Mouse (Mus musculus) thymus, postnatal 14 days (tissue): Measurements from ENCODE around the gene Itgb3.
A peak's percentile ranks its signal among the peaks of the same experiment; 100 is the strongest.

Source experiments
- DNase-seq: peaks from one replicate; pipeline ENCODE4 v3.0.0; 2021

Gene Itgb3

GRCm38 (mm10) chr11:104661531-104662205 lies 53.9 kb downstream of the Itgb3 start:
- peak; percentile 60 for DNase-seq

GRCm38 (mm10) chr11:104662573-104662972 lies 54.8 kb downstream of the Itgb3 start:
- no peak for DNase-seq

GRCm38 (mm10) chr11:104663241-104663877 lies 55.6 kb downstream of the Itgb3 start:
- no peak for DNase-seq

- peak; percentile 27 for DNase-seq
Observed at GRCm38 (mm10) chr11:104663878-104664261, 56.1 kb downstream of the Itgb3 start.

GRCm38 (mm10) chr11:104664441-104664840 lies 56.6 kb downstream of the Itgb3 start:
- no peak for DNase-seq

GRCm38 (mm10) chr11:104667399-104667798 lies 59.6 kb downstream of the Itgb3 start:
- peak; percentile 65 for DNase-seq

- no peak for DNase-seq
Observed at GRCm38 (mm10) chr11:104673412-104673811, 65.6 kb downstream of the Itgb3 start.

- no peak for DNase-seq
Observed at GRCm38 (mm10) chr11:104674768-104675167, 67.0 kb downstream of the Itgb3 start.

GRCm38 (mm10) chr11:104685548-104685947 lies 77.7 kb downstream of the Itgb3 start, which contains the start of gene Gm11639:
Gm11639 (plus strand) TSS chr11:104685707.
- peak; percentile 32 for DNase-seq

GRCm38 (mm10) chr11:104693235-104693634 lies 85.4 kb downstream of the Itgb3 start:
- no peak for DNase-seq

DNA sequence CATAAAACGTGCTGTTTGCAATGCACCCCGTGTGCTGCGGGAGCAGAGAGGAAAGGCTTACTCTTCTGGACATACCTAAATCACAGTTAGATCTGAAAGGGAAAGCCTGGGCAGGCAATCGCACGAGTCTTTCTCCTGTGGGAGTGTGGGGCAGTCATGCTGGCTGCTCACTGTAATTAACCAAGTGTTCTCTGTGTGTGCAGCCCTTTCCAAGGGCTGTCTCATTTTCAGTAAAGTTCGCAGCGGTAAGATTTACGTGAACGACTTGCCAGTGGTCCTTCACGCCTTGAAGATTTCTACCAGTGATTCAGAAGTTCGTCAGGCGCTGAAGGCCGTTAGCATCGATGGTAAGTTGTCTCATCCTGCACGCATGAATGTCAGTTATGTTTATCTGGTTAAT lies 96.3 kb downstream of the Itgb3 start:
- no peak for DNase-seq

DNA sequence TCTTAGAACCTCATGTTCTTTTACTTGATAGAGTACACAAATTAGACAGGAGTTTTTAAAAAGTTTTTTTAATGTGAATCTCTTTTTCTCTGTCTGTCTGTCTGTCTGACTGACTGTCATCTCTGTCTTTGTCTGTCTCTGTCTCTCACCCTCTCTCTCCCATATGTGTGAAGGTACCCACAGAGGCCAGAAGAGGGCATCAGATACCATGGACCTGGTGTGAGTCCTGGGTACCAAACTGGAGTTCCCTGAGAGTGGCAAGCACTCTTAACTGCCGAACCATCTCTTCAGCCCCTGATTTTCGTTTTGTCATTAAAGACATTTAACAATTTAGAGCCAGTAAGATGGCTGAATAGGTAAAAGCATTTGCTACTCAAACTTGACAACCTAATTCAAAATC lies 99.3 kb downstream of the Itgb3 start:
- DNase-seq = no peak
